Mouse (Mus musculus) cortical plate, adult 2 months (tissue): ENCODE results near the gene Gm49403.

Experiments
- CTCF ChIP-seq: fragments of 200-500 bp; IDR thresholded peaks from 2 replicates; pipeline ENCODE4 v1.5.1; 2011; ENCODE audit warnings: mild to moderate bottlenecking, control low read depth, low read length; ENCODE audit not compliant: insufficient read depth; ENCODE audit errors: extremely low read depth
- POLR2A ChIP-seq: fragments of 200-500 bp; IDR thresholded peaks from 2 replicates; pipeline ENCODE4 v1.6.1; 2011; ENCODE audit warnings: mild to moderate bottlenecking, low read length, control low read depth; ENCODE audit not compliant: insufficient read depth; ENCODE audit errors: extremely low read depth

DNA sequence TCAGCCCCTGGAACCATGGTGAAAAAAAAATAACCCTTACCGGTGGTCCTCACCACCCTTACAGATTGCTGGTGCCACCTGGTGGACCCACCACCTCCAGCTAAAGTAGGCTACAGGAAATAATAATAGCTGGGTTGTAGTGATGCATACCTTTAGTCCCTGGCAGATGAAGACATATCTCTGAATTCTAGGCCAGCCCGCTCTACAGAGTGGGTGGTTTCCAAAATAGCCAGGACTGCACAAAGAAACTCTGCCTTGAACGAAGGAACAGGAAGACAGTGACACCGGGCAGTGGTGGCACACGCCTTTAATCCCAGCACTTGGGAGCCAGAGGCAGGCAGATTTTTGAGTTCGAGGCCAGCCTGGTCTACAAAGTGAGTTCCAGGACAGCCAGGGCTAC lies 19.5 kb upstream of the Gm49403 start:
- no peak for TF ChIP-seq CTCF
- no peak for TF ChIP-seq POLR2A
